In genomic region chr9:66157958-66158830, GRCm38 (mm10) we compare ENCODE assay signal across 8 mouse cellular contexts. TPM values are rescaled to one million over a fixed set of nuclear protein-coding genes. Genes with fewer than 3 reads are reported as not detected.
DNase-seq lines count a peak whose midpoint lies in the region; ATAC-seq and TF ChIP-seq lines count a peak whose summit lies in the region.

Gene Dapk2, plus strand, starts transcription at chr9:66158223.

- peak within 1 kb of the TSS; percentile 44 for H3K9ac ChIP-seq in forebrain, embryonic 13.5 days
- no peak within 1 kb of the TSS for H3K9ac ChIP-seq in neural tube, embryonic 14.5 days (replicated peaks; ENCODE audit: low read depth, low read length)

- peak within 1 kb of the TSS; percentile 56 for H3K4me2 ChIP-seq in forebrain, embryonic 13.5 days
- peak within 1 kb of the TSS; percentile 40 for H3K4me2 ChIP-seq in neural tube, embryonic 14.5 days (ENCODE audit: low read depth, low read length)

- peaks cover 75% of the 10 kb centered on the region for H3K27me3 ChIP-seq in E14TG2a.4 (ENCODE audit: insufficient read depth, low read length)
- peaks cover 25% of the 10 kb centered on the region for H3K27me3 ChIP-seq in forebrain, embryonic 13.5 days
- H3K27me3 ChIP-seq in neural tube, embryonic 14.5 days (ENCODE audit: control insufficient read depth, insufficient read depth, low read length) = 0 out of 2 replicates have a peak, but pooled peaks cover 5% of the 10 kb centered on the region

- no peak within 1 kb of the TSS for H3K27ac ChIP-seq in forebrain, embryonic 13.5 days
- no peak within 1 kb of the TSS for H3K27ac ChIP-seq in neural tube, embryonic 14.5 days (ENCODE audit: low read depth, low read length)

- H3K36me3 ChIP-seq in E14TG2a.4 (ENCODE audit: insufficient read depth, low read length) = no peaks in the 10 kb centered on the region
- no peaks in the 10 kb centered on the region for H3K36me3 ChIP-seq in forebrain, embryonic 13.5 days (ENCODE audit: poor library complexity, severe bottlenecking)
- H3K36me3 ChIP-seq in neural tube, embryonic 14.5 days (ENCODE audit: control insufficient read depth, insufficient read depth, low read length) = no peaks in the 10 kb centered on the region

- no peaks in the 10 kb centered on the region for H3K9me3 ChIP-seq in E14TG2a.4 (ENCODE audit: low read length)
- no peaks in the 10 kb centered on the region for H3K9me3 ChIP-seq in forebrain, embryonic 13.5 days (replicated peaks)
- no peaks in the 10 kb centered on the region for H3K9me3 ChIP-seq in neural tube, embryonic 14.5 days (ENCODE audit: control insufficient read depth, low read length)

- peak; percentile 69 for DNase-seq in c-Kit-positive CD71-positive TER-119-negative erythroid progenitor cells, embryonic 14.5 days (ENCODE audit: low read depth)
- peak; percentile 96 to 97 for DNase-seq in heart, postnatal 14 days
- DNase-seq in kidney, postnatal 4 days = peak; percentile 89 to 92
- peak; percentile 82 to 88 for DNase-seq in lung, adult 18-20 months
- DNase-seq in testis, postnatal 14 days (ENCODE audit: low spot score) = peak; percentile 79

- peak within 1 kb of the TSS; percentile 83 for H3K4me3 ChIP-seq in E14TG2a.4 (replicated peaks; ENCODE audit: low read length)
- peak within 1 kb of the TSS; percentile 38 for H3K4me3 ChIP-seq in forebrain, embryonic 13.5 days
- peak within 1 kb of the TSS; percentile 25 for H3K4me3 ChIP-seq in neural tube, embryonic 14.5 days (ENCODE audit: low read depth, low read length)

- peaks cover 14% of the 10 kb centered on the region for H3K4me1 ChIP-seq in E14TG2a.4 (replicated peaks; ENCODE audit: low read depth, low read length)
- no peaks in the 10 kb centered on the region for H3K4me1 ChIP-seq in forebrain, embryonic 13.5 days
- peaks cover 5% of the 10 kb centered on the region; the same call in 1 of the 2 replicates for H3K4me1 ChIP-seq in neural tube, embryonic 14.5 days (ENCODE audit: control insufficient read depth, insufficient read depth, low read length)

- intact Hi-C loops in heart, postnatal 14 days (cut with DNase I) = loop anchor here (1.0 to 5.0 kb wide), 4 partner anchors 44 to 194 kb away; no protein-coding TSS in a partner anchor

- WGBS in forebrain, embryonic 13.5 days = 3% methylated on average over 58 of the region's 58 CpGs
- 2% methylated on average over 49 of the region's 58 CpGs for WGBS in neural tube, embryonic 14.5 days

- TF ChIP-seq CTCF in E14TG2a.4 (conservative IDR thresholded peaks at IDR 0.05; ENCODE audit: low read length) = peak; percentile 13; the same call in 1 of the 2 replicates

- peak; percentile 63; the same call in 1 of the 2 replicates for ATAC-seq in forebrain, embryonic 13.5 days
- ATAC-seq in neural tube, embryonic 14.5 days (ENCODE audit: low read depth) = peak; percentile 76

RNA-seq across cellular contexts. Expression of gene Dapk2, which starts in this region (rescaled TPM):
- polyA plus RNA-seq in forebrain, embryonic 13.5 days (2015; fragmentation: Nextera tagmentation; extraction: Ambion mirVana) = 2.4 and 4.1 TPM in 2 replicates
- total RNA-seq in heart, postnatal 14 days (2021) = 1 to 10 TPM; 6.0 to 6.5 TPM
- 0.25 and 0.63 TPM in 2 replicates for polyA plus RNA-seq in neural tube, embryonic 14.5 days (2014; fragmentation: Nextera tagmentation; extraction: Ambion mirVana)

Comparison
In these comparisons a context has a peak if more than half of its experiments do, and no peak if none do; other contexts are left out.
1. Peak in ATAC-seq, H3K4me3 ChIP-seq and H3K4me2 ChIP-seq in neural tube, embryonic 14.5 days; RNA of the gene not detected or under 1 TPM.
2. H3K4me3 ChIP-seq: peak in every context shown above with its lines; median percentile 83 in E14TG2a.4; 38 in forebrain, embryonic 13.5 days; 25 in neural tube, embryonic 14.5 days.